11 mouse cellular contexts compared by ENCODE assay signal in genomic region chr16:36545333-36545732, GRCm38 (mm10). TPM values are rescaled to one million over a fixed set of nuclear protein-coding genes. Genes with fewer than 3 reads are reported as not detected.
DNase-seq lines count a peak whose midpoint lies in the region; ATAC-seq and TF ChIP-seq lines count a peak whose summit lies in the region.
"Had no signal": no experiment of that assay in that cellular context is flagged by ENCODE, and none has a peak within 500 bp of the region (broad histone marks: within the 10 kb centered on the region; RNA-seq: fewer than 3 reads in every experiment).

No protein-coding gene starts in this region.

- no peaks in the 10 kb centered on the region for H3K4me1 ChIP-seq in intestine, postnatal 0 days (replicated peaks; ENCODE audit: control insufficient read depth, insufficient read depth, low read length)
- H3K4me1 ChIP-seq in stomach, embryonic 15.5 days: no peaks in the 10 kb centered on the region

- H3K36me3 ChIP-seq in intestine, postnatal 0 days (ENCODE audit: control insufficient read depth, insufficient read depth): no peaks in the 10 kb centered on the region
- no peaks in the 10 kb centered on the region for H3K36me3 ChIP-seq in stomach, embryonic 15.5 days

- H3K4me2 ChIP-seq in intestine, postnatal 0 days (replicated peaks; ENCODE audit: low read depth): no peak overlapping the region
- H3K4me2 ChIP-seq in stomach, embryonic 15.5 days: no peak overlapping the region

- H3K4me3 ChIP-seq in intestine, postnatal 0 days (ENCODE audit: low read depth, low read length): no peak overlapping the region
- no peak overlapping the region for H3K4me3 ChIP-seq in stomach, embryonic 15.5 days (replicated peaks)

- no peak overlapping the region for H3K9ac ChIP-seq in intestine, postnatal 0 days (ENCODE audit: low read depth, low read length)
- H3K9ac ChIP-seq in stomach, embryonic 15.5 days: no peak overlapping the region

- H3K27me3 ChIP-seq in intestine, postnatal 0 days (replicated peaks; ENCODE audit: control insufficient read depth, insufficient read depth, low read length): no peaks in the 10 kb centered on the region
- no peaks in the 10 kb centered on the region for H3K27me3 ChIP-seq in stomach, embryonic 15.5 days (replicated peaks)

- no peaks in the 10 kb centered on the region for H3K9me3 ChIP-seq in intestine, postnatal 0 days (ENCODE audit: control insufficient read depth)
- H3K9me3 ChIP-seq in stomach, embryonic 15.5 days: no peaks in the 10 kb centered on the region

- peak; percentile 94 for DNase-seq in kidney, adult 9 months
- DNase-seq in kidney, postnatal 36 days: peak; percentile 76 to 92
- no peak for DNase-seq in thymus, postnatal 25 days
- no peak for DNase-seq in adrenal gland, adult (ENCODE audit: inconsistent age in 2 of 2, low spot score in 1 of 2)
- no peak for DNase-seq in urinary bladder, postnatal 14 days (ENCODE audit: low spot score)
- DNase-seq: cerebellum, adult 8-10 months; retina, postnatal 1 day had no signal

- no peak for TF ChIP-seq CTCF in intestine, postnatal 0 days (IDR thresholded peaks at IDR 0.05; ENCODE audit: low read depth)

- peak; percentile 84 for ATAC-seq in intestine, postnatal 0 days
- ATAC-seq in stomach, embryonic 15.5 days (ENCODE audit: insufficient read depth, low FRiP score, low read depth): peak; percentile 77; the same call in 1 of the 2 replicates
- ATAC-seq: lung, postnatal 0 days had no signal

- no peak overlapping the region for H3K27ac ChIP-seq in intestine, postnatal 0 days (ENCODE audit: low read depth, low read length)
- no peak overlapping the region for H3K27ac ChIP-seq in stomach, embryonic 15.5 days

- WGBS in intestine, postnatal 0 days: 36% methylated on average over 4 of the region's 4 CpGs
- WGBS in stomach, embryonic 15.5 days: 43% methylated on average over 4 of the region's 4 CpGs

RNA-seq across cellular contexts. Expression of gene Casr, which starts 16.6 kb away (rescaled TPM):
- polyA plus RNA-seq in intestine, postnatal 0 days (2015; fragmentation: Nextera tagmentation; extraction: Ambion mirVana): 0.04 TPM in 1 of 2 replicates, not detected in the other
- polyA plus RNA-seq in stomach, embryonic 15.5 days (2015; fragmentation: Nextera tagmentation; extraction: Ambion mirVana): 0.09 and 0.12 TPM in 2 replicates
- polyA plus RNA-seq: heart, embryonic 14.5 days had no signal

Comparison
In these comparisons a context has a peak if more than half of its experiments do, and no peak if none do; other contexts are left out.
1. DNase-seq: peak in kidney, adult 9 months (single experiment) and kidney, postnatal 36 days (2 of 2); none in thymus, postnatal 25 days (single experiment), adrenal gland, adult (0 of 2) and urinary bladder, postnatal 14 days (single experiment).